Mouse (Mus musculus): Measurements from ENCODE around the gene Fubp3. TPM values are rescaled to one million over a fixed set of nuclear protein-coding genes. Genes with fewer than 3 reads are reported as not detected.
"Not testable (repeated sequence)": the region's sequence is repeated elsewhere in the genome, so short reads cannot be mapped to it uniquely, and the experiment has no call there.

Gene Fubp3
- polyA plus RNA-seq, 1 experiment, result 23.6 TPM

DNA sequence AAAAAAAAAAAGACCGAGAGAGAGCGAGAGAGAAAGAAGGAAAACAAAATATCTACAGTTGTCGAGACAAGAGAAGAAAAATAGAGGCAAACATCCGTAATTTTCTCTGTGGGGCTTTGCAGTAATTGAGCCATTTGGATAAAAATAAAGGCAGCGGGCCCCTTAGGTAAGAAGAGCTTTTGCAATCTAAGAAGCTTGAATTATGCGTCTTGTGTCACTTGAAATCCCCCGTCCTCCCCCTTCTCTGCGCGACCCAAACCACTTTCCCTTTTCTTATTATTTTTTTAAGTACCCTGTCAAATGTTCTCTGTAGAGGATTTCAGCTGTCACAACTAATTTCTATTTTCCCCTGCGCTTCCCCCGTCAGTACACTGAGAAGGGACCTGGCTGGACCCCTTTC lies 24.7 kb upstream of the Fubp3 start:
- Histone ChIP-seq H3K27ac (ENCODE audit: insufficient read depth, low read depth, low read length) (no peak overlapping the region), H3K36me3 (ENCODE audit: control insufficient read depth, insufficient read depth, low read length) (no peaks in the 10 kb centered on the region), H3K4me3 (ENCODE audit: insufficient read depth, low read depth, low read length) (no peak overlapping the region), H3K27me3 (replicated peaks; ENCODE audit: control insufficient read depth, insufficient read depth, low read length) (no peaks in the 10 kb centered on the region), H3K4me1 (ENCODE audit: control insufficient read depth, insufficient read depth, low read length) (no peaks in the 10 kb centered on the region)
- 47% methylated on average over 11 of the region's 11 CpGs for WGBS
- DNase-seq, result no peak
- no peak for TF ChIP-seq CTCF (conservative IDR thresholded peaks at IDR 0.05; ENCODE audit: insufficient read depth, insufficient read length, low read depth, low read length)
- no peak for TF ChIP-seq POLR2A (IDR thresholded peaks at IDR 0.05; ENCODE audit: low read depth, low read length)

DNA sequence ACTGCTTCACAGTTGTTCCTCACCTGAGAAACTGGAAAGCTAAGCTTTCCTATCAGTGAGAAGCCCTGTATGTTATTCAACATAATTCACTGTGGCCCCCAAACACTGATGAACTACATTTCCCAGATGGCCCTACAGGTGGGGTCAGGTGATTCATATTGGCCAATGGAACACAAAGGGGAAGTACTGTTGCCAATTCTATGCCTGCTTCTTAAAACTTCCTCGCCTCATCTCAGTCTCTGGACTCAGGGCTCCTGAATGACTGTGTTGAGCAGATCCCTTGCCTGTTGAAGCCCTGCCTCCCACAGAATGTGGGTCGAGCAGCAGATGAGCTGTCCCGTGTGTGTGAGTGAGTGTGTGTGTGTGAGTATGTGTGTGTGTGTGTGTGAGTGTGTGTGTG lies 21.9 kb upstream of the Fubp3 start:
- H3K36me3 ChIP-seq (ENCODE audit: control insufficient read depth, insufficient read depth, low read length), result no peaks in the 10 kb centered on the region
- H3K4me1 ChIP-seq (ENCODE audit: control insufficient read depth, insufficient read depth, low read length), result no peaks in the 10 kb centered on the region
- no peak overlapping the region for H3K4me3 ChIP-seq (ENCODE audit: insufficient read depth, low read depth, low read length)
- no peak overlapping the region for H3K27ac ChIP-seq (ENCODE audit: insufficient read depth, low read depth, low read length)
- H3K27me3 ChIP-seq (replicated peaks; ENCODE audit: control insufficient read depth, insufficient read depth, low read length), result no peaks in the 10 kb centered on the region
- 81% methylated on average over 3 of the region's 3 CpGs for WGBS
- TF ChIP-seq POLR2A (IDR thresholded peaks at IDR 0.05; ENCODE audit: low read depth, low read length) (no peak), CTCF (conservative IDR thresholded peaks at IDR 0.05; ENCODE audit: insufficient read depth, insufficient read length, low read depth, low read length) (no peak)
- DNase-seq, result no peak

DNA sequence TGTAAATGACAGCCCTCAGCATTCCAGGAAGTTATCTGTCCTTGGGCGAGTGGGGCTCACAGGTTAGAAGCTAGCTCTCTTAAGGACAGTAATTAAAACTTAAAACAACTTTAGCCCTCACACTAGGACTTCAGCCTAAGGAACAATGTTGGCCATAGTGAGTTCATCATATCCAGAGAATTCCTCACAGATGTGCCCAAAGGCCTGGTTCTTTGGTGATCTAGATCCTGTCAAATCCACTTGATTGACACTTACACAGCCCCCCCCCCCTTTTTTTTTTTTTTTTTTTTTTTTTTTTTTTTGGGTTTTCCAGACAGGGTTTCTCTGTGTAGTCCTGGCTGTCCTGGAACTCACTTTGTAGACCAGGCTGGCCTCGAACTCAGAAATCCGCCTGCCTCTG lies 21.1 kb upstream of the Fubp3 start:
- DNase-seq; H3K4me1 ChIP-seq (ENCODE audit: control insufficient read depth, insufficient read depth, low read length); H3K4me3 ChIP-seq (ENCODE audit: insufficient read depth, low read depth, low read length); H3K27ac ChIP-seq (ENCODE audit: insufficient read depth, low read depth, low read length); H3K36me3 ChIP-seq (ENCODE audit: control insufficient read depth, insufficient read depth, low read length); H3K27me3 ChIP-seq (replicated peaks; ENCODE audit: control insufficient read depth, insufficient read depth, low read length): not testable (repeated sequence)
- 92% methylated on average over 3 of the region's 3 CpGs for WGBS

DNA sequence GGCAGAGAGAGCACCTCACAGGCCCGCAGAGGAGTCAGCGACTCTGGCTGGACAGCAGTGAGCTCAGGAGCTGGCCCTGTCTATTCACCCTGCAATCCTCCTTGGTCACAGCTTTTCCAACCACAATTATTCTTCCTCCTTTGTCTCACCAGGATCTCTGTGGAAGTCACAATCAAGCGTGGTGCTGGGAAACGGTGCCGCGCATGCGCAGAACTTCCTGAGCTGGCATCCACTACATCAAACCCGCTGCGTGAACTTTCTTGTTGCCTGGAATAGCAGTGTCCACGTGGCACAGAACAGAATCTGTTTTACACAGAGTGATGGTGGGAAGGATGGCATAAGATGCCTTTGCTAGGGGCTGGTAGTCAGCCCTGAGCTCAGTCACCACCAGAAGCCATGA lies 20.5 kb upstream of the Fubp3 start:
- H3K27me3 ChIP-seq (replicated peaks; ENCODE audit: control insufficient read depth, insufficient read depth, low read length), result no peaks in the 10 kb centered on the region
- TF ChIP-seq POLR2A (IDR thresholded peaks at IDR 0.05; ENCODE audit: low read depth, low read length) (no peak), CTCF (conservative IDR thresholded peaks at IDR 0.05; ENCODE audit: insufficient read depth, insufficient read length, low read depth, low read length) (no peak)
- 87% methylated on average over 10 of the region's 10 CpGs for WGBS
- no peak overlapping the region for H3K27ac ChIP-seq (ENCODE audit: insufficient read depth, low read depth, low read length)
- no peak for DNase-seq
- H3K36me3 ChIP-seq (ENCODE audit: control insufficient read depth, insufficient read depth, low read length), result no peaks in the 10 kb centered on the region
- no peak overlapping the region for H3K4me3 ChIP-seq (ENCODE audit: insufficient read depth, low read depth, low read length)
- H3K4me1 ChIP-seq (ENCODE audit: control insufficient read depth, insufficient read depth, low read length), result no peaks in the 10 kb centered on the region

GRCm38 (mm10) chr2:31554619-31555018 lies 17.8 kb upstream of the Fubp3 start:
- Histone ChIP-seq H3K4me3 (ENCODE audit: insufficient read depth, low read depth, low read length) (no peak overlapping the region), H3K4me1 (ENCODE audit: control insufficient read depth, insufficient read depth, low read length) (no peaks in the 10 kb centered on the region), H3K27ac (ENCODE audit: insufficient read depth, low read depth, low read length) (no peak overlapping the region), H3K27me3 (replicated peaks; ENCODE audit: control insufficient read depth, insufficient read depth, low read length) (no peaks in the 10 kb centered on the region), H3K36me3 (ENCODE audit: control insufficient read depth, insufficient read depth, low read length) (no peaks in the 10 kb centered on the region)
- WGBS, result 80% methylated on average over 5 of the region's 5 CpGs
- TF ChIP-seq POLR2A (IDR thresholded peaks at IDR 0.05; ENCODE audit: low read depth, low read length) (no peak), CTCF (conservative IDR thresholded peaks at IDR 0.05; ENCODE audit: insufficient read depth, insufficient read length, low read depth, low read length) (peak; percentile 32; the same call in 1 of the 2 replicates)
- DNase-seq, result no peak

GRCm38 (mm10) chr2:31572915-31573635 lies 624 bp downstream of the Fubp3 start:
- Histone ChIP-seq H3K36me3 (ENCODE audit: control insufficient read depth, insufficient read depth, low read length) (no peaks in the 10 kb centered on the region), H3K27me3 (replicated peaks; ENCODE audit: control insufficient read depth, insufficient read depth, low read length) (no peaks in the 10 kb centered on the region), H3K27ac (ENCODE audit: insufficient read depth, low read depth, low read length) (peak overlapping the region; percentile 36; the same call in 1 of the 2 replicates), H3K4me1 (ENCODE audit: control insufficient read depth, insufficient read depth, low read length) (peaks cover 5% of the 10 kb centered on the region; the same call in 1 of the 2 replicates), H3K4me3 (ENCODE audit: insufficient read depth, low read depth, low read length) (peak overlapping the region; percentile 88)
- peak; percentile 5 for DNase-seq
- TF ChIP-seq CTCF (conservative IDR thresholded peaks at IDR 0.05; ENCODE audit: insufficient read depth, insufficient read length, low read depth, low read length) (no peak), POLR2A (IDR thresholded peaks at IDR 0.05; ENCODE audit: low read depth, low read length) (no peak)
- WGBS, result 2% methylated on average over 41 of the region's 41 CpGs

DNA sequence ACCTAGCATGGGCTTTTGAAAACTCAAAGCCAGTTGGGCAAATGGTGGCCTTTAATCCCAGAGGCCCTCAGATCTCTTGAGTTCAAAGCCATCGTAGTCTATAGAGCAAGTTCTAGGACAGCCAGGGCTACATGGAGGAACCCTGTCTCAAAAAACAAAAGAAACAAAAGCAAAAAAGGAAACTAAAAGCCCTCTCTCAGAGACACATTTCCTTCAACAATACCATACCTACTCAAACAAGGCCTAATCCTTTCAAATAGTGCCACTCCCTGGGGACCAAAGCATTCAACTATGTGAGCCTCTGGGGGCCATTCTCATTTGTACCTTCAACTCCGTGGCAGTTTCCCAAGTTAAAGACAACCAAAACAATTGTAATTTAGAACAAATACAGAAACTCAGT lies 9.2 kb downstream of the Fubp3 start:
- DNase-seq, result no peak
- H3K4me1 ChIP-seq (ENCODE audit: control insufficient read depth, insufficient read depth, low read length), result no peaks in the 10 kb centered on the region
- H3K36me3 ChIP-seq (ENCODE audit: control insufficient read depth, insufficient read depth, low read length), result no peaks in the 10 kb centered on the region
- TF ChIP-seq CTCF (conservative IDR thresholded peaks at IDR 0.05; ENCODE audit: insufficient read depth, insufficient read length, low read depth, low read length), result no peak
- TF ChIP-seq POLR2A (IDR thresholded peaks at IDR 0.05; ENCODE audit: low read depth, low read length), result no peak
- H3K4me3 ChIP-seq (ENCODE audit: insufficient read depth, low read depth, low read length), result no peak overlapping the region
- 70% methylated on average over 2 of the region's 2 CpGs for WGBS
- no peaks in the 10 kb centered on the region for H3K27me3 ChIP-seq (replicated peaks; ENCODE audit: control insufficient read depth, insufficient read depth, low read length)
- no peak overlapping the region for H3K27ac ChIP-seq (ENCODE audit: insufficient read depth, low read depth, low read length)

Data from kidney, adult 2 months (tissue).